Mouse (Mus musculus): ENCODE data around the gene Galnt16. TPM values are rescaled to one million over a fixed set of nuclear protein-coding genes. Genes with fewer than 3 reads are reported as not detected.

Gene Galnt16
- polyA plus RNA-seq, 1 experiment from 2014 or later = 3.1 TPM

DNA sequence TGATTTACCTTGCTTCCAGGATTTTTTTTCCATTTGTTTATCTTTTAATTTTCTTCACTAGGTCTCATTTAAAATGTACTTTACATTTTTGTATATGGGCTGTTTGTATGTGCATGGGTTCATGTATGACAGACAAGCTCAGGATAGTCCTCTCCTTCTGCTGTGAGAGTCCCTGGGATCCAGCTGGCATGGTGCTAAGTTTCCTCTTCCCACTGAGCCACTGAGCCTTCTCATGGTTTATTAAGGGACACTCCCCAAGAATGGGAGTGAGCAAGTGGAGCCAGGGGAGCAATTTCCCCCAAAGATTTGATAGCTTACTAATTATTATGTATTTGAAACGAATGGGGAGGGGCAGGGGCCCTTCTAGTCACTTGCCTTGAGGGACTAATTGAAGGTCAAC lies 17.6 kb upstream of the Galnt16 start:
- Histone ChIP-seq H3K27me3 (ENCODE audit: control insufficient read depth, insufficient read depth, low read length) (no peaks in the 10 kb centered on the region), H3K36me3 (ENCODE audit: control insufficient read depth, insufficient read depth, low read length) (no peaks in the 10 kb centered on the region), H3K9ac (ENCODE audit: low read depth, low read length) (no peak overlapping the region), H3K4me1 (ENCODE audit: control insufficient read depth, insufficient read depth, low read length) (no peaks in the 10 kb centered on the region), H3K4me3 (ENCODE audit: low read length) (no peak overlapping the region), H3K9me3 (ENCODE audit: control insufficient read depth, low read length) (no peaks in the 10 kb centered on the region), H3K4me2 (replicated peaks; ENCODE audit: low read depth, low read length) (no peak overlapping the region), H3K27ac (ENCODE audit: low read depth, low read length) (no peak overlapping the region)
- WGBS = 59% methylated on average over 1 of the region's 1 CpGs
- ATAC-seq (ENCODE audit: low FRiP score, low TSS enrichment) = no peak

DNA sequence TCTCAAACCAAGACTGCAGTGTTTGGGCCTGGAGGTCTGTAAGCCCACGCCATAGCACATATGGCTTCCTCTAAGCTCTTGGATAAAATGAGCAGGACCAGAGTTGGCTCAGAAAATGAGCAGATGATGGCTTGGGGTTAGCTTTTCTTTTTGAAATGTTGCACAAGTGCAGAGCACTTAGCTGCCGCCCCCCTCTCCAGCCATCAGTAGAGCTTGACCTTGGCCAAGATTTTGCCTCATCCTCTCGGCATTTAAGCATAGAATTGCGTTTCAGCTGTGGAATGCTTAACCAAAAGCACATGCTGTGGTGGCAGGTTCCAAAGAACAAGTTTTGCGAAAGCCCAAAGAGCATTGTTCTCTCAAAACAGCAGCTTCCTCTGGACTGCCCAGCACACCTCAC lies 13.4 kb upstream of the Galnt16 start:
- Histone ChIP-seq H3K4me2 (replicated peaks; ENCODE audit: low read depth, low read length) (no peak overlapping the region), H3K9me3 (ENCODE audit: control insufficient read depth, low read length) (no peaks in the 10 kb centered on the region), H3K36me3 (ENCODE audit: control insufficient read depth, insufficient read depth, low read length) (no peaks in the 10 kb centered on the region), H3K9ac (ENCODE audit: low read depth, low read length) (no peak overlapping the region), H3K27ac (ENCODE audit: low read depth, low read length) (no peak overlapping the region), H3K27me3 (ENCODE audit: control insufficient read depth, insufficient read depth, low read length) (no peaks in the 10 kb centered on the region), H3K4me1 (ENCODE audit: control insufficient read depth, insufficient read depth, low read length) (peaks cover 8% of the 10 kb centered on the region; the same call in 1 of the 2 replicates), H3K4me3 (ENCODE audit: low read length) (no peak overlapping the region)
- no peak for ATAC-seq (ENCODE audit: low FRiP score, low TSS enrichment)
- WGBS = 88% methylated on average over 5 of the region's 5 CpGs

DNA sequence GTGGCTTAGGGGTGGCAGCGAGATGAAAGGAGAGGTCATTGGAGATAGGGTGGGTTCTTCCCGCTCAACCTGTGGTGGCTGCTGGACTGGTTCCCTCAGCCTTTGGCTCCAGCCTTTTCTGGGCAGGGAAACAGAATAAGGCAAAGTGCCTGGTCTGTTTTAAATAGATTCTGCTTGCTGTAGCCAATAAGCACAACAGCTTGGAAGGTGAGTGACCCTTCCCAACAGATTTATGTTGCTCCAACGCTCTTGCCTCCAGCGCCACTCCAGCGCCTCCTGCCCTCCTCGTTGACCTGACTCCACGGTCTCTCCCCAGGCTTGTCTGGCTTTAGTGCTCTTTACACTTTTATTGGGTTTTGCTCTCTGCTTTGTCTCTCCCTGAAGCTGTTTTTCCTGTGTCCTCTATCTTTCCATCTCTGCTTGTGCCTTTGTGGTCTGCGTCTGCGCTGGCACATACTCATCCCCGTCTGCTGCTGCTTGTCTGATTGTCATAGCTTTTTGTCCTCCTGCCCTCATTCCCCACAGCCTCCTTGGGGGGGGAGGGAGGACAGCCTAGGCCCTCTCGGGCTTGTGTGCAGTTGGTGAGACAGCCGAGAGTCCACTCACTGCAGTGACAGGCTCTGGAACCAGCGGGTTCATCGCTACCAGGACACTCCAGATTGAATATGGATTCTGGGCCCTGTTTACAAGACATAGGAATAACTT lies 10.9 kb upstream of the Galnt16 start:
- Histone ChIP-seq H3K4me3 (ENCODE audit: low read length) (no peak overlapping the region), H3K27me3 (ENCODE audit: control insufficient read depth, insufficient read depth, low read length) (no peaks in the 10 kb centered on the region), H3K9ac (ENCODE audit: low read depth, low read length) (no peak overlapping the region), H3K36me3 (ENCODE audit: control insufficient read depth, insufficient read depth, low read length) (no peaks in the 10 kb centered on the region), H3K9me3 (ENCODE audit: control insufficient read depth, low read length) (no peaks in the 10 kb centered on the region), H3K4me1 (ENCODE audit: control insufficient read depth, insufficient read depth, low read length) (peaks cover 8% of the 10 kb centered on the region; the same call in 1 of the 2 replicates), H3K27ac (ENCODE audit: low read depth, low read length) (no peak overlapping the region), H3K4me2 (replicated peaks; ENCODE audit: low read depth, low read length) (no peak overlapping the region)
- WGBS = 33% methylated on average over 14 of the region's 14 CpGs
- peak; percentile 35; the same call in 1 of the 2 replicates for ATAC-seq (ENCODE audit: low FRiP score, low TSS enrichment)

- Histone ChIP-seq H3K4me1 (ENCODE audit: control insufficient read depth, insufficient read depth, low read length) (0 out of 2 replicates have a peak, but pooled peaks cover 3% of the 10 kb centered on the region), H3K27me3 (ENCODE audit: control insufficient read depth, insufficient read depth, low read length) (peaks cover 52% of the 10 kb centered on the region), H3K27ac (ENCODE audit: low read depth, low read length) (no peak overlapping the region), H3K9ac (ENCODE audit: low read depth, low read length) (peak overlapping the region; percentile 40), H3K36me3 (ENCODE audit: control insufficient read depth, insufficient read depth, low read length) (no peaks in the 10 kb centered on the region), H3K4me2 (replicated peaks; ENCODE audit: low read depth, low read length) (peak overlapping the region; percentile 99), H3K4me3 (ENCODE audit: low read length) (peak overlapping the region; percentile 68), H3K9me3 (ENCODE audit: control insufficient read depth, low read length) (no peaks in the 10 kb centered on the region)
- ATAC-seq (ENCODE audit: low FRiP score, low TSS enrichment) = no peak; the same call in 1 of the 2 replicates
- under 1% methylated on average over 25 of the region's 25 CpGs for WGBS
These were observed 298 bp downstream of the Galnt16 start for GRCm38 (mm10) chr12:80518393-80518756.

DNA sequence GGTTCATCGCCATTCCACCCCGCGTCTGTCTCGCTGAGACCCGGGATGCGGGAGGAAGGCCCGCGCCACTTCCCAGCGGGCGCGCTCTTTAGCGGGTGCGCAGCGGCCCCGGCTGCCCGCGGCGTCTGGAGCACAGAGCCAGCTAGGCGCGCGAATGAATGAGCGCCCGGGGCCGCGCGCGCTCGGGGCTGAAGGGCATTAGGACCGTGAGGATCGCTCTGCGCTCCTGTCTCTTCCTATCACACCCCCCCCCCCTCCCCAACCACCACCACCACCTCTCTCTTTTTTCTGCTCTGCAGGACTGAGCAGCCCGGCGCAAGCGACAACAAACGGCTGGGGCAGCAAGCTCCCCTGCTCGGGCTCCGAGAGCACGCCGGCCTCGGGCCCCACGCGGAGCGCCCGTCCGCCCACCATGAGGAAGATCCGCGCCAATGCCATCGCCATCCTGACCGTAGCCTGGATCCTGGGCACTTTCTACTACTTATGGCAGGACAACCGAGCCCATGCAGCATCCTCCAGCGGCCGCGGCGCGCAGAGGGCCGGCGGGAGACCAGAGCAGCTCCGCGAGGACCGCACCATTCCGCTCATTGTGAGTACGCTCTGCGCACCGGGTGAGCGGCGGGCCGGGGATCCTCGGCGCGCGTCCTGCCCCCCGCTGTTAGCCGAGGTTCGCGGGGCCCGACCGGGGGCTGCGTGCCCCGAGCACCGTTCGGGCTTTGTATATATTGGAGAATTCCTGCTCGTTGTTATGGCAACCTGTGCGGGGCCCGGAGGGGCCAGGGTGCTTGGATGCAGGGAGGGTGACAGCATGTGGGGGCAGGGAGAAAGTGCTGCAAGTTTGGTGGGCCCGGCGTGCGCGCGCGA lies 912 bp downstream of the Galnt16 start:
- peak; percentile 58 for ATAC-seq (ENCODE audit: low FRiP score, low TSS enrichment)
- Histone ChIP-seq H3K27ac (ENCODE audit: low read depth, low read length) (no peak overlapping the region), H3K36me3 (ENCODE audit: control insufficient read depth, insufficient read depth, low read length) (no peaks in the 10 kb centered on the region), H3K27me3 (ENCODE audit: control insufficient read depth, insufficient read depth, low read length) (peaks cover 52% of the 10 kb centered on the region), H3K4me1 (ENCODE audit: control insufficient read depth, insufficient read depth, low read length) (0 out of 2 replicates have a peak, but pooled peaks cover 3% of the 10 kb centered on the region), H3K9ac (ENCODE audit: low read depth, low read length) (peak overlapping the region; percentile 61), H3K4me2 (replicated peaks; ENCODE audit: low read depth, low read length) (peak overlapping the region; percentile 99), H3K9me3 (ENCODE audit: control insufficient read depth, low read length) (no peaks in the 10 kb centered on the region), H3K4me3 (ENCODE audit: low read length) (peak overlapping the region; percentile 68)
- under 1% methylated on average over 85 of the region's 90 CpGs for WGBS

DNA sequence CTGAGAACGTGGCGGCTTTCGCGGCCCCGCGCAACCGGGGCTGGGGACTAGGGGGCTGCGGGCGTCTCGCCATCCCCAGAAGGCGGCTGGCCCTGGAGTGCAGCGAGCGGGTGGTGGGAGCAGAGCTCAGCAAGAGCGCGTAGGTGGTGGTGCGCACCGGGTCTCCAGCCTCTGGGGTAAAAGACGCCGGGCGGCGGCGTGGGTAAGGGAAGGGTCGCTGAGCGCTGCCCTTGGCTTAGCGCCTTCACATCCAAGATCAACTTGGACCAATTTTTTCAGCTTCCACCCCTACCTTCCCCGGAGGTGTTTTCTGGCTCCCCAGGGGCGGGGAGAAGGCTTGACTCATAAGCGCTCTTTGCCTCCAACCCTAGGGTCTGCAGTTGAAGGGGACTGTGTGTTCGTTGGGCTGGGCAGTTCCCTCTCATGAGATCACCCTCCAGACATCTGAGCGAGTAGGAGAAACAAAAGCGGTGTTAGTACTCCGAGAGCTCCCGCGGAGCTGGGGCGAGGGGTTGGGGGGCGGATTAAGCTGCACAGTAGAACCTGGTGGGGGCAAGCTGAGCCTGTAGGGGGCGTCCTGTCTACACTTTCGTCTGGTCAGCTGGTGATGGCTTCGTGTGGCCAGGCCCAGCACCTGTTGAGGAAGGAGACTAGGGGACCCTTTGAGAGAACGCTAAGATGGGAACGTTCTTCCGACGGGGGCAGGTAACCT lies 1.7 kb downstream of the Galnt16 start:
- Histone ChIP-seq H3K27me3 (ENCODE audit: control insufficient read depth, insufficient read depth, low read length) (peaks cover 55% of the 10 kb centered on the region), H3K4me1 (ENCODE audit: control insufficient read depth, insufficient read depth, low read length) (0 out of 2 replicates have a peak, but pooled peaks cover 3% of the 10 kb centered on the region), H3K27ac (ENCODE audit: low read depth, low read length) (no peak overlapping the region), H3K4me2 (replicated peaks; ENCODE audit: low read depth, low read length) (peak overlapping the region; percentile 99), H3K36me3 (ENCODE audit: control insufficient read depth, insufficient read depth, low read length) (no peaks in the 10 kb centered on the region), H3K4me3 (ENCODE audit: low read length) (peak overlapping the region; percentile 68), H3K9ac (ENCODE audit: low read depth, low read length) (peak overlapping the region; percentile 61), H3K9me3 (ENCODE audit: control insufficient read depth, low read length) (no peaks in the 10 kb centered on the region)
- peak; percentile 56 for ATAC-seq (ENCODE audit: low FRiP score, low TSS enrichment)
- under 1% methylated on average over 43 of the region's 43 CpGs for WGBS

GRCm38 (mm10) chr12:80522006-80522405 lies 3.9 kb downstream of the Galnt16 start:
- Histone ChIP-seq H3K4me1 (ENCODE audit: control insufficient read depth, insufficient read depth, low read length) (0 out of 2 replicates have a peak, but pooled peaks cover 3% of the 10 kb centered on the region), H3K27me3 (ENCODE audit: control insufficient read depth, insufficient read depth, low read length) (peaks cover 46% of the 10 kb centered on the region), H3K4me2 (replicated peaks; ENCODE audit: low read depth, low read length) (no peak overlapping the region), H3K36me3 (ENCODE audit: control insufficient read depth, insufficient read depth, low read length) (no peaks in the 10 kb centered on the region), H3K27ac (ENCODE audit: low read depth, low read length) (no peak overlapping the region), H3K9ac (ENCODE audit: low read depth, low read length) (no peak overlapping the region), H3K9me3 (ENCODE audit: control insufficient read depth, low read length) (no peaks in the 10 kb centered on the region), H3K4me3 (ENCODE audit: low read length) (no peak overlapping the region)
- no peak for ATAC-seq (ENCODE audit: low FRiP score, low TSS enrichment)
- WGBS = 74% methylated on average over 3 of the region's 3 CpGs

- peak; percentile 44; the same call in 1 of the 2 replicates for ATAC-seq (ENCODE audit: low FRiP score, low TSS enrichment)
- 26% methylated on average over 12 of the region's 12 CpGs for WGBS
These were observed 6.3 kb downstream of the Galnt16 start for GRCm38 (mm10) chr12:80524276-80524921.

More at GRCm38 (mm10) chr12:80524276-80524921, 6.3 kb downstream of the Galnt16 start:
- Histone ChIP-seq H3K4me2 (replicated peaks; ENCODE audit: low read depth, low read length) (no peak overlapping the region), H3K36me3 (ENCODE audit: control insufficient read depth, insufficient read depth, low read length) (no peaks in the 10 kb centered on the region), H3K27ac (ENCODE audit: low read depth, low read length) (no peak overlapping the region), H3K4me3 (ENCODE audit: low read length) (no peak overlapping the region), H3K4me1 (ENCODE audit: control insufficient read depth, insufficient read depth, low read length) (0 out of 2 replicates have a peak, but pooled peaks cover 3% of the 10 kb centered on the region), H3K9me3 (ENCODE audit: control insufficient read depth, low read length) (no peaks in the 10 kb centered on the region), H3K27me3 (ENCODE audit: control insufficient read depth, insufficient read depth, low read length) (peaks cover 24% of the 10 kb centered on the region), H3K9ac (ENCODE audit: low read depth, low read length) (no peak overlapping the region)

All from kidney, embryonic 14.5 days (tissue).